Mouse (Mus musculus): Measurements from ENCODE around the gene Mroh2a.

GRCm38 (mm10) chr1:88274371-88275077 lies 47.7 kb downstream of the Mroh2a start:
- TF ChIP-seq POLR2A (IDR thresholded peaks at IDR 0.05; ENCODE audit: control insufficient read depth, extremely low read depth, insufficient read depth, low read length, poor library complexity) (no peak), CTCF (IDR thresholded peaks at IDR 0.05; ENCODE audit: borderline replicate concordance, control insufficient read depth, extremely low read depth, insufficient read depth, low read length, poor library complexity) (no peak)

Data from thymus, adult 2 months (tissue).